Mouse (Mus musculus): ENCODE measurements around the gene Otulin.

Otulin gene

DNA sequence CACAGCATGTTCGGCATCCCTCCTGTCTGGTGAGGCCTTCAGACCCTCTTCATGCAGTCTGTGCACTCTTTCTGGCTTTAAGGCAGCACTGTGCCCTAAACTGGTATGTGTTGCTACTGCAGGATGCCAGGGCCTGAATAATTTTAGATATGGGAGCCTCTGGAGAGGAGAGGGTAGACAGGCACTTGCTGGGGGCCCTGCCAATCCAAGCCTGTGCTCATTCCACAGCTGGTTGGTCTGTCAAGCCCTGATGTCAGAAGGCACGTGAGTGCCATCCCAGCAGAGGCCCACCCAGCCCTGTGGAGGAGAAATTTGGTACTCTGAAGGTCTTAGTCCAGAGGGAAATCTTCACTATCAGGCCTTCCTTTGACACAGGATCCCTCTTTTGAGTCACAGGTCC is 49.7 kb downstream of the Otulin start:
- DNase-seq (ENCODE audit: low read depth, low spot score): no peak

DNA sequence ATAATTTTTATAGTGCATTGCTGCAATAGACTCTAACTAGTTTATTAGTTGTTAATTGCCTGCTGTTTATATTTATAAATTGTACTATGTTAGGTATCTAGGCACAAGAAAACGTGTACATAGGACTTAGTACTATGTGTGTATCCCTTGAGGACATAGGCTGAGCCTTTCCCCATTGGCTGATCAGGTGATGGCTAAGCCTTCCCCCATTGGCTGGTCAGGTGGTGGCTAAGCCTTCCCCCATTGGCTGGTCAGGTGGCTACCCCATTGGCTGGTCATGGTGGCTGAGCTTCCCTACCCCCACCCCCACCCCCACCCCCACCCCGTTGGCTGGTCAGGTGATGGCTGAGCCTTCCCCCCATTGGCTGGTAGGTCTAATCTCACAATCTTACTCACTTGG is 50.6 kb downstream of the Otulin start:
- DNase-seq (ENCODE audit: low read depth, low spot score): no peak

DNA sequence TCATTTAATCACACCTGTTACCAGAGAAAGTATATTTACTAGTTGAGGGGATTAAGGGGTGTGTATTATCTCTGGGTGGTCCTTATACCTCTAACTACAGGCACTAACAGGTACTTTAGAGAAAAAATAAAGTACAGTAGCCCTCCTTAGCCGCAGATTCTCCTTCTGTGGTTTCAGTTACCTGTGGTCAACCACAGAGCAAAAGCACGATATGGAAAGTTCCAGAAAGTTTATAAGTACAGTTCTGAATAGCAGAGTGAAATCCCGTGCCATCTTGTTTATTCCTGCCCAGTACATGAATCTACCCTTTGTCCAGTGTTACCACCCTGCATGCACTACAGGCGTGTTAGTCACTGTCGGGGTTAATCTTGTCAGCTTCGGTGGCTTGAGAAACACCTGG is 51.6 kb downstream of the Otulin start:
- DNase-seq (ENCODE audit: low read depth, low spot score): no peak

GRCm38 (mm10) chr15:27577915-27578780 is 52.3 kb downstream of the Otulin start:
- DNase-seq (ENCODE audit: low read depth, low spot score): no peak

DNA sequence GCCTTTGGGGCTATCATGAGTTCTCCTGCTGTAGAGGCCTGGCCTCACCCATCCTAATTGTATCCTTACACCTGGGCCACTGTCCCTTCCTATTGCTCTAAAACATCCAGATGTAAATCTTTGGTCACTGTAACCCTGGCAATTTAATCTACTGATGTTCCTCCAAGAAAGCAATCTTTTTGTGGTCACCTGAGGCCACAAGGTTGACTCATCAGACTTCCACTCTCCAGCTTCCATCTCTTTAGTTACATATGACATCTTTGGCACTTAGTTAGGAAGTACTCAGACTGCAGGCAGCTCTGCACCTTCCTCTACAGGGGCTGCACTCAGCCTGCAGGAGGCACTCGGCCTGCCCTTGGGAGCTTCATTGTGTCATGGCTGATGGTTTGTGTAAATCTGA is 53.6 kb downstream of the Otulin start:
- DNase-seq (ENCODE audit: low read depth, low spot score): no peak

GRCm38 (mm10) chr15:27575932-27576331 is 54.6 kb downstream of the Otulin start:
- peak; percentile 66 for DNase-seq (ENCODE audit: low read depth, low spot score)

GRCm38 (mm10) chr15:27574992-27575781 is 55.3 kb downstream of the Otulin start:
- no peak for DNase-seq (ENCODE audit: low read depth, low spot score)

DNA sequence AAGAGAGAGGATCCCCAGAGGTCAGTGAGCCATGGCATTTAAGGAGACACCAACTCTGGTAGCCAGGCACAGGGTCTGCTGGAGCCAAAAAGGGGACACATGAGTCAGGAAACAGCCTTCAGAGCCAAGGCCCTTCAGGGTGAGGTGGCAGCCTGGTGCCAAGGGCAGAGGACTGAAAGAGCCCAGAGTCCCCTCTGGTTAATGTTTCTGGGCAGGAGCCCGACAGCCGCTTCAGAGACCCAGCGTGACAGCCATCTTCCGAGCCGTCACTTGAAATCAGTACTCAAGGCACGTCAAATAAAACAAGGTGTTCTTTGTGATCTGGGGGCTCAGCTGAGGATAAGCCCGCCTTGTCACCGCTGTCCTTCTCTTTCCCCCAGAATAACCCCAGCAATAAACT is 59.3 kb downstream of the Otulin start:
- DNase-seq (ENCODE audit: low read depth, low spot score): peak; percentile 69

- DNase-seq (ENCODE audit: low read depth, low spot score): no peak
Measured at GRCm38 (mm10) chr15:27570385-27570784, 60.1 kb downstream of the Otulin start.

GRCm38 (mm10) chr15:27569924-27570323 is 60.6 kb downstream of the Otulin start:
- DNase-seq (ENCODE audit: low read depth, low spot score): no peak

GRCm38 (mm10) chr15:27568371-27568770 is 62.1 kb downstream of the Otulin start:
- no peak for DNase-seq (ENCODE audit: low read depth, low spot score)

DNA sequence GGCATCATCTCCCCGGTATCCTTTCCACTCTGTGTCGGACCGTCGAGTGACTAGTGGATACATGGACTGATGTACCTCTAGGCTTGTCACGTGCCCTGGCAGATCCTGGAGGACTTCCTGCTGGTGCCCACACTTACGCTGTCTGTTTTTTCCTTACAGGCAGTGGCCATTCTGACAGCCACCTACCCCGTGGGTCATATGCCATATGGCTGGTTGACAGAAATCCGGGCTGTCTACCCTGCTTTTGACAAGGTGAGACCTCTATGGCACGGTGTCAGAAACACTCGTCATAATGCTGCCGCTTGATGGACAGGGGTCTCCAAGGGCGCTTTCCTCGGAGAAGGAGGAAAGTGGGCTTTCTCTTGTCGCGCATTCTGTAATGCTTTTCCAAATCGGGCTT is 63.1 kb downstream of the Otulin start:
- no peak for DNase-seq (ENCODE audit: low read depth, low spot score)

GRCm38 (mm10) chr15:27565626-27566185 is 64.8 kb downstream of the Otulin start:
- DNase-seq (ENCODE audit: low read depth, low spot score): peak; percentile 85

- DNase-seq (ENCODE audit: low read depth, low spot score): peak; percentile 82
Measured at GRCm38 (mm10) chr15:27564106-27565100, 66.1 kb downstream of the Otulin start.

DNA sequence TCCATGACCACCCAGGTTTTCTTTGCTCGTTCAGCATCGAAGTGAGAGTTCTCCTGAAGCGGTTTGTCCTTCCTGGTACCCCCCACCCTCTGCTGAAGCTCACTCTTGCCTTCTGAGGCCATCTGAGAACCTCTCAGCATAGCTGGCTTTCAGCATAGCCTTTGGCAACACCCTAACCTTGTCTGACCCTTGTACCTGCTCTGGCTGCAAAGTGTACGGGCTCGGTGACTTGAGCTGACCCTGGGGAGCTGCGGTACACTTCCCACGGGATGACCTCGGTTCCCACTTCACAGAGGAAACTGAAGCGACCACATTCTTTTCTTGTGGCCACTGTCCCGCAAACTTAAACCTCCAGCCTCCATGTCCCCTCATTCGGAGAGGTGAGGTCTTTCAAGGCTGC is 70.2 kb downstream of the Otulin start:
- no peak for DNase-seq (ENCODE audit: low read depth, low spot score)

GRCm38 (mm10) chr15:27558456-27559147 is 71.9 kb downstream of the Otulin start:
- no peak for DNase-seq (ENCODE audit: low read depth, low spot score)

DNA sequence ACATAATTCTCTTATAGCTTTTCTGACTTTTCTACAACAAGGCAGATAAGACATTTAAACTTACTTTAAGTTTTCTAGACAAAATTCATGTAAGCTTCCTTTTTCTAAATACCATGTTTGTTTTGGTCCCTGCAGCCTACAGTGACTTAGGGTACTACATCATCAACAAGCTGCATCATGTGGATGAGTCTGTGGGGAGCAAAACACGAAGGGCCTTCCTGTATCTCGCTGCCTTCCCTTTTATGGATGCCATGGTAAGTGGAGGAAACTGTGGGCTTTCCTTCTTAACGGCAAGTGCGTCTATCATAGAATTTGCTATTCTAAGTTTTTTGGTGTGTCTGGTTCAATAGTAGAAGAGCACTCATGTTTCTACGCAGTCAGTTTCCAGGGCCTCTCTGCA is 76.9 kb downstream of the Otulin start:
- DNase-seq (ENCODE audit: low read depth, low spot score): no peak

DNA sequence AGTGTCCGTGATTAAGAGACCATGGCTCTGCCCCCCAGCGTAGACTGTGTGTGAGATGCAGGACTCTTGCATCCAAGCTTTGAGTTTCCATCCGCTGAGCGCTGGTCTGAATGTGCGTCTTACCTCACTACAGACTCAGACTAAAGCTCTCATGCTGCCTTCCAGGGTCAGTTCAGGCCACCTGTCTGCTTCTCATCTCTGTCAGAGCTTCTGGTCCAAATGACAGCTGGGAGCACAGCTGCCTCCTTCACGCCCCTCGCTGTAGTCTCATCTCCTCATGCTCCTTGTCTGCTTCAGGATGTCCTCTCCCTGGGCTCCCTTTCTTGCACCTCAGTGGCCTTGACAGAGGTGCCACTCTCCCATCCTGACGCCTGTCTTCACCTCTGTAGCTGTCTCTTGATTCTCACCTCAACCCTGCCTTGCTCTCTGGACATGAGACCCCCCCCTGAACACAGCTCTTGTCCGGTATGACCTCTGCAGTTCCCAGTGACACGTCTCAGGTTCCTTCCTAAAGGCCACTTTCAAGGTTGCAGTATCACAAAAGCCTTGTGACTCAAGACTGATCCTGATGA is 78.3 kb downstream of the Otulin start:
- DNase-seq (ENCODE audit: low read depth, low spot score): no peak

GRCm38 (mm10) chr15:27551117-27552114 is 79.1 kb downstream of the Otulin start:
- DNase-seq (ENCODE audit: low read depth, low spot score): no peak
